Mouse (Mus musculus): ENCODE measurements around the gene Nyx. TPM values are rescaled to one million over a fixed set of nuclear protein-coding genes. Genes with fewer than 3 reads are reported as not detected.

Gene Nyx
- total and polyA plus RNA-seq, 2 experiments from 2014 or later: 0.21 to 0.62 TPM

GRCm38 (mm10) chrX:13492922-13493321 lies 27.0 kb downstream of the Nyx start:
- Histone ChIP-seq H3K36me3 (ENCODE audit: insufficient read depth) (no peaks in the 10 kb centered on the region), H3K9me3 (ENCODE audit: low read length) (no peaks in the 10 kb centered on the region), H3K4me3 (ENCODE audit: low read depth, low read length) (no peak overlapping the region), H3K27ac (ENCODE audit: low read depth, low read length) (no peak overlapping the region), H3K27me3 (ENCODE audit: insufficient read depth, low read length) (no peaks in the 10 kb centered on the region), H3K9ac (no peak overlapping the region), H3K4me1 (ENCODE audit: insufficient read depth) (no peaks in the 10 kb centered on the region), H3K4me2 (ENCODE audit: low read depth) (no peak overlapping the region)
- TF ChIP-seq CTCF (IDR thresholded peaks at IDR 0.05; ENCODE audit: low read depth): no peak
- ATAC-seq (no peak), DNase-seq (no peak)

GRCm38 (mm10) chrX:13494892-13495703 lies 29.2 kb downstream of the Nyx start:
- no peaks in the 10 kb centered on the region for H3K9me3 ChIP-seq (ENCODE audit: low read length)

GRCm38 (mm10) chrX:13500284-13500683 lies 34.4 kb downstream of the Nyx start:
- DNase-seq: no peak
- Histone ChIP-seq H3K36me3 (ENCODE audit: insufficient read depth) (no peaks in the 10 kb centered on the region), H3K9me3 (ENCODE audit: low read length) (no peaks in the 10 kb centered on the region), H3K9ac (no peak overlapping the region), H3K4me2 (ENCODE audit: low read depth) (no peak overlapping the region), H3K4me1 (ENCODE audit: insufficient read depth) (no peaks in the 10 kb centered on the region), H3K4me3 (ENCODE audit: low read depth, low read length) (no peak overlapping the region), H3K27me3 (ENCODE audit: insufficient read depth, low read length) (no peaks in the 10 kb centered on the region), H3K27ac (ENCODE audit: low read depth, low read length) (no peak overlapping the region)
- TF ChIP-seq CTCF (IDR thresholded peaks at IDR 0.05; ENCODE audit: low read depth): no peak
- ATAC-seq: no peak
- 91% methylated on average over 4 of the region's 4 CpGs for WGBS

More at GRCm38 (mm10) chrX:13494892-13495703, 29.2 kb downstream of the Nyx start:
- WGBS: 83% methylated on average over 8 of the region's 8 CpGs
- no peak for TF ChIP-seq CTCF (IDR thresholded peaks at IDR 0.05; ENCODE audit: low read depth)
- DNase-seq (no peak), ATAC-seq (no peak)
- no peaks in the 10 kb centered on the region for H3K4me1 ChIP-seq (ENCODE audit: insufficient read depth)
- no peaks in the 10 kb centered on the region for H3K27me3 ChIP-seq (ENCODE audit: insufficient read depth, low read length)
- H3K9ac ChIP-seq: no peak overlapping the region
- no peak overlapping the region for H3K4me3 ChIP-seq (ENCODE audit: low read depth, low read length)
- H3K4me2 ChIP-seq (ENCODE audit: low read depth): no peak overlapping the region
- H3K36me3 ChIP-seq (ENCODE audit: insufficient read depth): no peaks in the 10 kb centered on the region
- H3K27ac ChIP-seq (ENCODE audit: low read depth, low read length): no peak overlapping the region

GRCm38 (mm10) chrX:13502862-13503375 lies 37.0 kb downstream of the Nyx start:
- Histone ChIP-seq H3K36me3 (ENCODE audit: insufficient read depth) (no peaks in the 10 kb centered on the region), H3K9ac (no peak overlapping the region), H3K4me3 (ENCODE audit: low read depth, low read length) (no peak overlapping the region), H3K27ac (ENCODE audit: low read depth, low read length) (peak overlapping the region; percentile 36), H3K27me3 (ENCODE audit: insufficient read depth, low read length) (no peaks in the 10 kb centered on the region), H3K9me3 (ENCODE audit: low read length) (no peaks in the 10 kb centered on the region), H3K4me1 (ENCODE audit: insufficient read depth) (no peaks in the 10 kb centered on the region), H3K4me2 (ENCODE audit: low read depth) (no peak overlapping the region)
- TF ChIP-seq CTCF (IDR thresholded peaks at IDR 0.05; ENCODE audit: low read depth): no peak
- ATAC-seq (peak; percentile 80), DNase-seq (peak; percentile 52)
- WGBS: 50% methylated on average over 7 of the region's 7 CpGs

- Histone ChIP-seq H3K9me3 (ENCODE audit: low read length) (no peaks in the 10 kb centered on the region), H3K9ac (no peak overlapping the region), H3K36me3 (ENCODE audit: insufficient read depth) (no peaks in the 10 kb centered on the region), H3K4me3 (ENCODE audit: low read depth, low read length) (no peak overlapping the region), H3K4me2 (ENCODE audit: low read depth) (no peak overlapping the region), H3K27ac (ENCODE audit: low read depth, low read length) (no peak overlapping the region), H3K4me1 (ENCODE audit: insufficient read depth) (no peaks in the 10 kb centered on the region), H3K27me3 (ENCODE audit: insufficient read depth, low read length) (no peaks in the 10 kb centered on the region)
- ATAC-seq (no peak), DNase-seq (no peak)
- TF ChIP-seq CTCF (IDR thresholded peaks at IDR 0.05; ENCODE audit: low read depth): no peak
- WGBS: 84% methylated on average over 7 of the region's 7 CpGs
Observed at GRCm38 (mm10) chrX:13504389-13504788, 38.5 kb downstream of the Nyx start.

GRCm38 (mm10) chrX:13506376-13506775 lies 40.5 kb downstream of the Nyx start:
- H3K27me3 ChIP-seq (ENCODE audit: insufficient read depth, low read length): no peaks in the 10 kb centered on the region
- no peak overlapping the region for H3K27ac ChIP-seq (ENCODE audit: low read depth, low read length)
- H3K36me3 ChIP-seq (ENCODE audit: insufficient read depth): no peaks in the 10 kb centered on the region
- H3K9me3 ChIP-seq (ENCODE audit: low read length): no peaks in the 10 kb centered on the region
- H3K9ac ChIP-seq: no peak overlapping the region
- no peak overlapping the region for H3K4me2 ChIP-seq (ENCODE audit: low read depth)
- DNase-seq (no peak), ATAC-seq (no peak)
- H3K4me3 ChIP-seq (ENCODE audit: low read depth, low read length): no peak overlapping the region
- no peak for TF ChIP-seq CTCF (IDR thresholded peaks at IDR 0.05; ENCODE audit: low read depth)
- no peaks in the 10 kb centered on the region for H3K4me1 ChIP-seq (ENCODE audit: insufficient read depth)
- 57% methylated on average over 2 of the region's 2 CpGs for WGBS

- H3K9ac ChIP-seq: no peak overlapping the region
- no peaks in the 10 kb centered on the region for H3K9me3 ChIP-seq (ENCODE audit: low read length)
- DNase-seq (no peak), ATAC-seq (no peak)
- TF ChIP-seq CTCF (IDR thresholded peaks at IDR 0.05; ENCODE audit: low read depth): 0 out of 2 replicates have a peak, but pooled peaks have one; percentile 16
- H3K36me3 ChIP-seq (ENCODE audit: insufficient read depth): no peaks in the 10 kb centered on the region
- no peaks in the 10 kb centered on the region for H3K4me1 ChIP-seq (ENCODE audit: insufficient read depth)
- no peaks in the 10 kb centered on the region for H3K27me3 ChIP-seq (ENCODE audit: insufficient read depth, low read length)
- WGBS: 59% methylated on average over 2 of the region's 2 CpGs
- no peak overlapping the region for H3K27ac ChIP-seq (ENCODE audit: low read depth, low read length)
- no peak overlapping the region for H3K4me3 ChIP-seq (ENCODE audit: low read depth, low read length)
- H3K4me2 ChIP-seq (ENCODE audit: low read depth): no peak overlapping the region
Observed at GRCm38 (mm10) chrX:13513127-13513526, 47.2 kb downstream of the Nyx start.

Measured in forebrain, postnatal 0 days (tissue).